Mouse (Mus musculus) megakaryocyte, embryonic 14.5 days (primary cell): ENCODE measurements around the gene Gm45521. TPM values are rescaled to one million over a fixed set of nuclear protein-coding genes. Genes with fewer than 3 reads are reported as not detected.

Experiments
- H3K27me3 ChIP-seq: replicated peaks from 2 replicates; pipeline ENCODE3; 2012; ENCODE audit warnings: inconsistent platforms
- H3K36me3 ChIP-seq: replicated peaks from 2 replicates; pipeline ENCODE3; 2012; ENCODE audit warnings: low read length, inconsistent platforms, mixed read lengths
- H3K4me1 ChIP-seq: 2 replicates; pipeline ENCODE4 v1.6.1; 2012; ENCODE audit warnings: inconsistent platforms
- H3K4me3 ChIP-seq: replicated peaks from 2 replicates; pipeline ENCODE3; 2012; ENCODE audit warnings: moderate library complexity, mild to moderate bottlenecking, inconsistent platforms
- H3K9me3 ChIP-seq: 2 replicates; pipeline ENCODE4 v1.6.1; 2012; ENCODE audit warnings: inconsistent platforms
- FLI1 ChIP-seq: IDR thresholded peaks from 2 replicates; pipeline ENCODE4 v1.6.1; 2012; ENCODE audit warnings: low read length, inconsistent platforms, mixed read lengths
- GATA1 ChIP-seq: IDR thresholded peaks from 3 replicates; pipeline ENCODE4 v1.6.1; 2012; ENCODE audit warnings: mixed read lengths, low read length, inconsistent platforms, borderline replicate concordance
- polyA plus RNA-seq: library from polyadenylated mRNA; stranded (reverse); fragments of >175 nt; gene quantifications from 2 replicates; pipeline ENCODE4 v1.2.3, GENCODE M21; 2012; ENCODE audit warnings: low replicate concordance; ENCODE audit not compliant: insufficient read depth

The Gm45521 gene
- polyA plus RNA-seq, 1 experiment: not detected

- no peak overlapping the region for H3K4me3 ChIP-seq
- peaks cover 25% of the 10 kb centered on the region for H3K36me3 ChIP-seq
- TF ChIP-seq GATA1 (no peak), FLI1 (no peak)
- peaks cover 44% of the 10 kb centered on the region for H3K4me1 ChIP-seq
- H3K9me3 ChIP-seq: no peaks in the 10 kb centered on the region
- H3K27me3 ChIP-seq: no peaks in the 10 kb centered on the region
Observed at GRCm38 (mm10) chr14:7932151-7932550, 24.9 kb upstream of the Gm45521 start.

DNA sequence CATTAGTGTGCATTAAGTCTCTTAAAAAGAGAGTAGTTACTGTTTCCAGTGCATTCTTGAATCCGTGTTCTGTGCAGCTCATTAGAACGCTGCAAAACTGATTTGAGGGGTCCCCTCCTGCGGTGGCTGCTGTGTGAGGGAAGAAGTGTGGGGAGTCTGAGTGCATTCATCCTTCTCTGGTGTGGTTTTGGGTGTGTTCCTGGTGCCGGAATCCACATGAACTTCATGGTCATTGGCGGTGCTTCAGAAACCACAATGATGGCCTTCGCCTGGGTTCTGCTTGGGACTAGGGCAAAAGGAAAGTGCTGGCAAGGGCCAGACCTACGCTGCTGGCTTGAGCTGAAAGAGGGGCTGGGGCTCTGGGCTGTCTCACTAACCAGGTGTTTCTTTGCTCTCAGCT lies 22.9 kb upstream of the Gm45521 start:
- no peak for TF ChIP-seq GATA1
- no peak for TF ChIP-seq FLI1
- H3K4me1 ChIP-seq: peaks cover 39% of the 10 kb centered on the region
- no peaks in the 10 kb centered on the region for H3K27me3 ChIP-seq
- no peak overlapping the region for H3K4me3 ChIP-seq
- H3K36me3 ChIP-seq: peaks cover 18% of the 10 kb centered on the region
- H3K9me3 ChIP-seq: no peaks in the 10 kb centered on the region

- Histone ChIP-seq H3K4me3 (no peak overlapping the region), H3K4me1 (peaks cover 24% of the 10 kb centered on the region), H3K36me3 (peaks cover 12% of the 10 kb centered on the region), H3K27me3 (peaks cover 2% of the 10 kb centered on the region), H3K9me3 (no peaks in the 10 kb centered on the region)
- no peak for TF ChIP-seq FLI1
- TF ChIP-seq GATA1: no peak
Observed at GRCm38 (mm10) chr14:7937052-7937630, 19.9 kb upstream of the Gm45521 start.

- Histone ChIP-seq H3K36me3 (peaks cover 17% of the 10 kb centered on the region), H3K9me3 (no peaks in the 10 kb centered on the region), H3K4me1 (peaks cover 24% of the 10 kb centered on the region), H3K4me3 (no peak overlapping the region), H3K27me3 (peaks cover 2% of the 10 kb centered on the region)
- no peak for TF ChIP-seq GATA1
- no peak for TF ChIP-seq FLI1
Observed at GRCm38 (mm10) chr14:7938809-7939784, 18.0 kb upstream of the Gm45521 start.

GRCm38 (mm10) chr14:7941413-7941812 lies 15.7 kb upstream of the Gm45521 start:
- Histone ChIP-seq H3K9me3 (no peaks in the 10 kb centered on the region), H3K27me3 (peaks cover 2% of the 10 kb centered on the region), H3K36me3 (peaks cover 10% of the 10 kb centered on the region), H3K4me1 (peaks cover 32% of the 10 kb centered on the region), H3K4me3 (no peak overlapping the region)
- TF ChIP-seq GATA1 (no peak), FLI1 (no peak)

- TF ChIP-seq GATA1 (no peak), FLI1 (no peak)
- peaks cover 2% of the 10 kb centered on the region for H3K27me3 ChIP-seq
- no peak overlapping the region for H3K4me3 ChIP-seq
- peaks cover 32% of the 10 kb centered on the region for H3K4me1 ChIP-seq
- no peaks in the 10 kb centered on the region for H3K9me3 ChIP-seq
- H3K36me3 ChIP-seq: peaks cover 10% of the 10 kb centered on the region
Observed at GRCm38 (mm10) chr14:7943101-7943800, 13.8 kb upstream of the Gm45521 start.

DNA sequence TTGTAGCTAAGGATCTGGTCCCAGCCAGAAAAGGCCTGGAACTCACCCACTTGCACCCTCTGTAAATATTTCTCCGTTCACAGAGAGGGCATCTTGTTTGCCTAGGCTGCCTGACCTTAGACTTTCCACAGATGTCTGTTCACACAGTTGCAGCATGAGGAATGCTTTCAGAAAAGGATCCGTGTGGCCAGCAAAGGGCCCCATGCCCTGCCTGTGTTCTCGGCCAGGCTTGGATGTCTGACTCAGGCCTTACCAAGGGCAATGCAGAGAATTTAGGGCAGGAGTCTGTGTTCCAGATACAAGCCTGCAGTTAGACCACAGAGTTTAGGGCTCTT lies 13.3 kb upstream of the Gm45521 start:
- no peak overlapping the region for H3K4me3 ChIP-seq
- no peaks in the 10 kb centered on the region for H3K9me3 ChIP-seq
- H3K27me3 ChIP-seq: peaks cover 2% of the 10 kb centered on the region
- H3K4me1 ChIP-seq: peaks cover 32% of the 10 kb centered on the region
- peaks cover 10% of the 10 kb centered on the region for H3K36me3 ChIP-seq
- no peak for TF ChIP-seq GATA1
- TF ChIP-seq FLI1: no peak

GRCm38 (mm10) chr14:7944349-7945039 lies 12.6 kb upstream of the Gm45521 start:
- TF ChIP-seq FLI1 (no peak), GATA1 (no peak)
- Histone ChIP-seq H3K4me1 (peaks cover 32% of the 10 kb centered on the region), H3K36me3 (peaks cover 10% of the 10 kb centered on the region), H3K27me3 (peaks cover 2% of the 10 kb centered on the region), H3K9me3 (no peaks in the 10 kb centered on the region), H3K4me3 (no peak overlapping the region)

DNA sequence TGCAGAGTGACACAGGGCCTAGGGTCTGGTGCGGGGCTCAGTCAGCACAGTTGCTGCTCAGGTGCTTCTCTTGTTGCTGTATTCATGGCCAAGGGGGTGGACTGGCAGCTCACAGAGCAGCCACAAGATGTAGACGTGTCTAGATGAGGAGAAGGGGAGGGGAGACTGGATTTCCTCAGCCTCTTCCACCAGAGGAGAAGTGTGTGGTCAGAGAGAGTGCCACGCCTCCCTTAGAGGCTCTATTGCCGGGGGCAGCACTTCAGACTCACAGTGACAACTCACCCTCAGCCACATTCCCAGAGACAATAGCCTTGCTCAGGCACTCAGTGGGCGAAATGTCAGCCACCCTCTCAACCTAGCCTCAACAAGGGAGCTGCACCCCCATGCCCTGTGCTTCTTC lies 11.8 kb upstream of the Gm45521 start:
- TF ChIP-seq FLI1 (no peak), GATA1 (no peak)
- Histone ChIP-seq H3K36me3 (peaks cover 10% of the 10 kb centered on the region), H3K4me1 (peaks cover 32% of the 10 kb centered on the region)

More for the DNA sequence above, 11.8 kb upstream of the Gm45521 start:
- no peaks in the 10 kb centered on the region for H3K9me3 ChIP-seq
- H3K4me3 ChIP-seq: peak overlapping the region; percentile 8
- H3K27me3 ChIP-seq: peaks cover 2% of the 10 kb centered on the region
